Mouse (Mus musculus): ENCODE results near the gene Fbxo30.

DNA sequence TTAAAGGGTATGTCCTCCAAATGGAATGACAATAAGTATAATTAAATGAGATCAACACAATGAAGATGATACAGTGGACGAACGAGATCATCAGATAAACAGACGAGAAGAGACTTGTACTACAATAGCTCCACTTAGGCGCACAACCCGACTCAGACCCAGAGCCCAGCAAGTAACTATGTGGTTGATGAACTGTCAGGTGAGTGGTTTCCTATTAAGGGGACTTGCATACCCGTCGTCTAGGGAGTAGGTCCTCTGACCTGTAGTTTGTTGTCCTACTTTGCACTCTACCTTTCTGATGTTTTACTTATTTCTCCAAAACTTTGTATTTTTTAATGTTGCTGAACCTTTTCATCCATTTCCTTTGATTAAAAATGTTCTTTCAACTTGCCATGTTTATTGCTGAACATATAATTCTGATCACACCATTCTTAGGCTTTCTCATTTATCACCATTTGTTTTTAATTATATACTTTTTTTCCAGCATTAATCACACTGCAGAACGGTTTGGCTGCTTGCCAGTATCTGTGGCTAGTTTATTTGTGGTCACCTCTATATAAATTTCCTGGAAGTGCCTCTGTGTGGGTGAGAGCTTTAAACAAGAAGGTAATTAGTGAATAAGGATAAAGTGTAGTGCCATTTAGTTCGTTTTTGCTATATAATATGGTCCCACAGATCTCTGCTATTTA, 24.4 kb downstream of the Fbxo30 start:
- TF ChIP-seq CTCF (IDR thresholded peaks at IDR 0.05; ENCODE audit: low read depth) (no peak), EP300 (IDR thresholded peaks at IDR 0.05; ENCODE audit: low read depth) (no peak)
